16 mouse cellular contexts compared by ENCODE assay signal in genomic region chr11:26170572-26170971, GRCm38 (mm10).
"Had no signal": no experiment of that assay in that cellular context is flagged by ENCODE, and none has a peak within 500 bp of the region (broad histone marks: within the 10 kb centered on the region; RNA-seq: fewer than 3 reads in every experiment).

No protein-coding gene starts in this region.

- H3K9ac ChIP-seq: neural tube, embryonic 13.5 days; neural tube, embryonic 15.5 days; stomach, embryonic 15.5 days had no signal

- H3K4me3 ChIP-seq: neural tube, embryonic 13.5 days; neural tube, embryonic 15.5 days; stomach, embryonic 15.5 days had no signal

- H3K9me3 ChIP-seq: neural tube, embryonic 13.5 days; neural tube, embryonic 15.5 days; stomach, embryonic 15.5 days had no signal

- DNase-seq: retina, postnatal 1 day; right cerebral cortex, adult 18-20 months; right cerebral cortex, postnatal 14 days; right cerebral cortex, postnatal 25 days; right cerebral cortex, postnatal 4 days; spleen, adult 18-20 months; thymus, adult 18-20 months; thymus, adult 2 months; thymus, postnatal 14 days; thymus, postnatal 25 days; thymus, postnatal 36 days; thymus, postnatal 4 days had no signal

- H3K36me3 ChIP-seq: neural tube, embryonic 13.5 days; neural tube, embryonic 15.5 days; stomach, embryonic 15.5 days had no signal

- H3K4me1 ChIP-seq: neural tube, embryonic 13.5 days; neural tube, embryonic 15.5 days; stomach, embryonic 15.5 days had no signal

- H3K27ac ChIP-seq: neural tube, embryonic 13.5 days; neural tube, embryonic 15.5 days; stomach, embryonic 15.5 days; stomach, postnatal 0 days had no signal
